Mouse (Mus musculus) embryonic fibroblast, embryonic 13.5 days (primary cell): ENCODE data around the gene Aloxe3. TPM values are rescaled to one million over a fixed set of nuclear protein-coding genes. Genes with fewer than 3 reads are reported as not detected.
A peak's percentile ranks its signal among the peaks of the same experiment; 100 is the strongest.

Experiments
- H3K27ac ChIP-seq: 2 replicates; pipeline ENCODE4 v1.5.1; 2012; ENCODE audit warnings: low read length, control low read depth, inconsistent platforms; ENCODE audit not compliant: insufficient read depth
- H3K4me1 ChIP-seq: 2 replicates; pipeline ENCODE4 v1.6.1; 2011; ENCODE audit warnings: low read length; ENCODE audit not compliant: control insufficient read depth, insufficient read depth
- H3K4me3 ChIP-seq: 2 replicates; pipeline ENCODE4 v1.5.1; 2011; ENCODE audit warnings: mild to moderate bottlenecking, control low read depth, low read length; ENCODE audit not compliant: insufficient read depth
- CTCF ChIP-seq: IDR thresholded peaks from 2 replicates; pipeline ENCODE4 v1.5.1; 2011; ENCODE audit warnings: mild to moderate bottlenecking, control low read depth, low read length, moderate library complexity, borderline replicate concordance; ENCODE audit not compliant: insufficient read depth
- POLR2A ChIP-seq: IDR thresholded peaks from 2 replicates; pipeline ENCODE4 v1.6.1; 2011; ENCODE audit warnings: low read depth, mild to moderate bottlenecking, control low read depth, low read length, moderate library complexity
- polyA plus RNA-seq: library from polyadenylated mRNA; stranded (reverse); fragments of >200 nt; gene quantifications from 2 replicates; pipeline ENCODE4 v1.2.4, GENCODE M21; 2011; ENCODE audit warnings: low read depth; ENCODE audit not compliant: missing spikeins, insufficient read length

Gene Aloxe3
- polyA plus RNA-seq, 1 experiment = not detected

- TF ChIP-seq CTCF (no peak), POLR2A (peak; percentile 41; the same call in 1 of the 2 replicates)
- Histone ChIP-seq H3K4me3 (peak overlapping the region; percentile 62), H3K27ac (no peak overlapping the region), H3K4me1 (0 out of 2 replicates have a peak, but pooled peaks cover 3% of the 10 kb centered on the region)
These were observed 2.5 kb upstream of the Aloxe3 start for GRCm38 (mm10) chr11:69123056-69123692.

GRCm38 (mm10) chr11:69123693-69124497 is 1.8 kb upstream of the Aloxe3 start:
- Histone ChIP-seq H3K27ac (peak overlapping the region; percentile 78), H3K4me1 (0 out of 2 replicates have a peak, but pooled peaks cover 3% of the 10 kb centered on the region), H3K4me3 (peak overlapping the region; percentile 62)
- no peak for TF ChIP-seq CTCF
- TF ChIP-seq POLR2A = no peak

GRCm38 (mm10) chr11:69124498-69124847 is 1.2 kb upstream of the Aloxe3 start:
- no peak for TF ChIP-seq CTCF
- TF ChIP-seq POLR2A = no peak
- H3K27ac ChIP-seq = no peak overlapping the region
- 0 out of 2 replicates have a peak, but pooled peaks cover 3% of the 10 kb centered on the region for H3K4me1 ChIP-seq
- no peak overlapping the region for H3K4me3 ChIP-seq

GRCm38 (mm10) chr11:69125041-69125851 is 450 bp upstream of the Aloxe3 start:
- TF ChIP-seq CTCF (no peak; the same call in 1 of the 2 replicates), POLR2A (no peak)
- Histone ChIP-seq H3K27ac (peak overlapping the region; percentile 41), H3K4me1 (0 out of 2 replicates have a peak, but pooled peaks cover 3% of the 10 kb centered on the region), H3K4me3 (peak overlapping the region; percentile 62)

DNA sequence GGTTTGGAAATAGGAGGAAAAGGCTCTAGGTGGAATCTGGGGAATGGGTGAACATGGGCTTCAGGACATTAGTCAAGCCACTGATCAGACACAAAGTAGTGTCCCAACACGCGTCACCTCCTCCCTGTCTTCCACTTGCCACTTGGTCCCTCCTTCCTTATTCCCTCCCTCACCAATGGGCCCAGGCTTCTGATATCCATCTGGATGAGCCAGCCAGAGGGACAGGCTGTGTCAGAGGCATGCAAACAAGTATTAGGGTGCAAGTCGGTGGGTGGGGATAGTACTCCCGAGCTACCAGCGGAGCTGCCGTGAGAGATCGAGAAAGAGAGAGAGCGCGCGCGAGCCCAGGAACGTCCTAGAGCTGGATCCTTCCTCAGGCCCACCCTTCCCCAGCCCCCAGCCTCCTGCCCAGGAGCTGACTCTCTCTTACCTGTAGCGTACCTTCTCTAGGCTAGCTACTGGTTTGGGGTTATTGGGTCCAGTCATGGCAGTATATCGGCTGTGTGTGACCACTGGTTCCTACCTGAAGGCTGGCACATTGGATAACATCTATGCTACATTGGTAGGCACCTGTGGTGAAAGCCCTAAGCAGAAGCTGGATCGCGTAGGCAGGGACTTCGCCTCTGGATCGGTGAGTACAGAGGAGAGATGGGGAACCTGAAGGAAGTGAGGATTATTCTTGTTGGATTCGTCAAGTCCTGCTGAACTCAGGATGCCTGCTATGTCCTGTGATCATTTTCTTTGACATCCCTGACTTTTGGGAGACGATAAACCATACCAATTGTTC is 416 bp downstream of the Aloxe3 start:
- peak overlapping the region; percentile 62 for H3K4me3 ChIP-seq
- TF ChIP-seq CTCF = no peak
- TF ChIP-seq POLR2A = no peak
- 0 out of 2 replicates have a peak, but pooled peaks cover 3% of the 10 kb centered on the region for H3K4me1 ChIP-seq
- no peak overlapping the region for H3K27ac ChIP-seq

GRCm38 (mm10) chr11:69126706-69127095 is 1.0 kb downstream of the Aloxe3 start:
- H3K4me3 ChIP-seq = no peak overlapping the region
- no peak for TF ChIP-seq CTCF
- no peak for TF ChIP-seq POLR2A
- 0 out of 2 replicates have a peak, but pooled peaks cover 3% of the 10 kb centered on the region for H3K4me1 ChIP-seq
- H3K27ac ChIP-seq = no peak overlapping the region

GRCm38 (mm10) chr11:69128426-69129122 is 2.9 kb downstream of the Aloxe3 start:
- H3K27ac ChIP-seq = no peak overlapping the region
- no peak overlapping the region for H3K4me3 ChIP-seq
- TF ChIP-seq POLR2A (no peak), CTCF (no peak)
- H3K4me1 ChIP-seq = 0 out of 2 replicates have a peak, but pooled peaks cover 3% of the 10 kb centered on the region

DNA sequence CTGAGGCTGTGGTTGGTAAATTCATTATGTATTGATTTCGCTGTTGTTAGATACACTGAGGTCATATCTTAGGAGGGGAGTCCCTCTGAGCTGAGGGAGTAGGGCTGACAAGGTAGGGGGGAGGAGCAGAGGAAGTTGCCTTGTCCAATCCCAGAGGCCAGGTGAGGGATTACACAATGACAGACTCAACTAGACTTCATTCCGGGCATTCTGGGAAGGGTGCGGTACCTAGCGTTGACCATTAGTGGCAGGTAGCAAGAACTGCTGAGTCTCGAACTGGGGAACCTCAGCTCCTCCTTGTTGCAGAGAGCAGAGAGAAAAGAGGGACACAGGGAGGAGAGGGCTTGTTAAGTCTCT is 7.8 kb downstream of the Aloxe3 start:
- TF ChIP-seq POLR2A = no peak
- TF ChIP-seq CTCF = no peak
- Histone ChIP-seq H3K4me3 (no peak overlapping the region), H3K27ac (no peak overlapping the region), H3K4me1 (no peaks in the 10 kb centered on the region)
